Comparison of ENCODE assay signal across 14 mouse cellular contexts in the genomic region with DNA sequence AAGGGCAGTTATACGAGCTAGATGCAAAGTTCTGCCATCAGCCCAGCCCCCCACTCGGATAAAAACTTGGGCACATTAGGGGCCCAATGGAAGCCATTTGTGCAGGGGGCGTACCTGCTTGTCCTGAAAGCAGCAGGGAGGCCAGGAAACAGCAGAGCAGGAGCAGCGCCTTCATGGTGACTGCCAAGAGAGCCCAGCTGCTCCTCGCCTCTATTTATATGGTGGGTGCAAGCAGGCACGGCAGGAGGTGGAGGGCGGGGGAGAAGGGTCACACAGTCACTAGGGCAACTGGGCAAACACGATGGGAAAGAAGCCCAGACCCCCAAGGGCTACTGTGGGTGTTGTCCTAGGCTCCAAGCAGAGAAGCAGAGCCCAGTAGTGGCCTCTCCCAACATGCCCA. TPM values are rescaled to one million over a fixed set of nuclear protein-coding genes. Genes with fewer than 3 reads are reported as not detected.
DNase-seq lines count a peak whose midpoint lies in the region; ATAC-seq and TF ChIP-seq lines count a peak whose summit lies in the region.
"Had no signal": no experiment of that assay in that cellular context is flagged by ENCODE, and none has a peak within 500 bp of the region (broad histone marks: within the 10 kb centered on the region; RNA-seq: fewer than 3 reads in every experiment).

No protein-coding gene starts in this region.

- no peak overlapping the region for H3K9ac ChIP-seq in hindbrain, postnatal 0 days (replicated peaks; ENCODE audit: low read length)
- no peak overlapping the region for H3K9ac ChIP-seq in hindbrain, embryonic 12.5 days
- H3K9ac ChIP-seq in heart, embryonic 16.5 days (ENCODE audit: low read length) = peak overlapping the region; percentile 87

- no peak overlapping the region for H3K4me3 ChIP-seq in hindbrain, postnatal 0 days (ENCODE audit: low read length)
- H3K4me3 ChIP-seq in hindbrain, embryonic 12.5 days = no peak overlapping the region
- peak overlapping the region; percentile 58 for H3K4me3 ChIP-seq in heart, embryonic 16.5 days (ENCODE audit: low read length)
- peak overlapping the region; percentile 57 for H3K4me3 ChIP-seq in myocyte

- H3K27me3 ChIP-seq in hindbrain, postnatal 0 days (ENCODE audit: insufficient read depth, low read length) = no peaks in the 10 kb centered on the region
- no peaks in the 10 kb centered on the region for H3K27me3 ChIP-seq in hindbrain, embryonic 12.5 days
- H3K27me3 ChIP-seq in heart, embryonic 16.5 days (ENCODE audit: control insufficient read depth, insufficient read depth, low read length) = no peaks in the 10 kb centered on the region
- no peaks in the 10 kb centered on the region for H3K27me3 ChIP-seq in myocyte (ENCODE audit: control insufficient read depth, insufficient read depth, insufficient read length)

- no peaks in the 10 kb centered on the region for H3K9me3 ChIP-seq in hindbrain, postnatal 0 days (ENCODE audit: low read length)
- no peaks in the 10 kb centered on the region for H3K9me3 ChIP-seq in hindbrain, embryonic 12.5 days (replicated peaks)
- H3K9me3 ChIP-seq in heart, embryonic 16.5 days (replicated peaks; ENCODE audit: control insufficient read depth, low read length) = no peaks in the 10 kb centered on the region

- no peak overlapping the region for H3K27ac ChIP-seq in hindbrain, postnatal 0 days
- no peak overlapping the region for H3K27ac ChIP-seq in hindbrain, embryonic 12.5 days
- H3K27ac ChIP-seq in heart, embryonic 16.5 days (ENCODE audit: low read length) = peak overlapping the region; percentile 100
- H3K27ac ChIP-seq: stomach, postnatal 0 days had no signal

- 0 out of 2 replicates have a peak, but pooled peaks cover 7% of the 10 kb centered on the region for H3K4me1 ChIP-seq in hindbrain, postnatal 0 days (ENCODE audit: insufficient read depth, low read length)
- H3K4me1 ChIP-seq in hindbrain, embryonic 12.5 days = peaks cover 9% of the 10 kb centered on the region; the same call in 1 of the 2 replicates
- H3K4me1 ChIP-seq in heart, embryonic 16.5 days (ENCODE audit: control insufficient read depth, insufficient read depth, low read length) = peaks cover 14% of the 10 kb centered on the region; the same call in 1 of the 2 replicates

- DNase-seq in hindbrain, postnatal 0 days (ENCODE audit: low spot score) = no peak
- DNase-seq in gastrocnemius, postnatal 14 days = peak; percentile 61
- DNase-seq in retina, embryonic 14.5 days (ENCODE audit: low spot score) = no peak
- DNase-seq in kidney, postnatal 25 days = no peak
- DNase-seq: adrenal gland, adult 2 months; B cell, adult 2 months; lung, postnatal 36 days; midbrain, embryonic 14.5 days; thymus, postnatal 36 days had no signal

- 45% methylated on average over 8 of the region's 8 CpGs for WGBS in hindbrain, postnatal 0 days
- WGBS in hindbrain, embryonic 12.5 days = 52% methylated on average over 8 of the region's 8 CpGs
- 40% methylated on average over 8 of the region's 8 CpGs for WGBS in heart, embryonic 16.5 days

- H3K79me2 ChIP-seq in myocyte (ENCODE audit: control insufficient read depth, insufficient read depth) = peaks cover 42% of the 10 kb centered on the region

- TF ChIP-seq POLR2A in myocyte (IDR thresholded peaks at IDR 0.05; ENCODE audit: insufficient read length, low read depth) = peak; percentile 93

- no peak overlapping the region for H3K4me2 ChIP-seq in hindbrain, postnatal 0 days (ENCODE audit: low read depth, low read length)
- no peak overlapping the region for H3K4me2 ChIP-seq in hindbrain, embryonic 12.5 days (replicated peaks)
- H3K4me2 ChIP-seq in heart, embryonic 16.5 days (ENCODE audit: low read depth, low read length) = peak overlapping the region; percentile 54
- peak overlapping the region; percentile 62 for H3K4me2 ChIP-seq in myocyte (ENCODE audit: low read depth)

- no peaks in the 10 kb centered on the region for H3K36me3 ChIP-seq in hindbrain, postnatal 0 days (ENCODE audit: insufficient read depth, low read length)
- H3K36me3 ChIP-seq in hindbrain, embryonic 12.5 days = no peaks in the 10 kb centered on the region
- H3K36me3 ChIP-seq in heart, embryonic 16.5 days (ENCODE audit: control insufficient read depth, insufficient read depth) = no peaks in the 10 kb centered on the region
- H3K36me3 ChIP-seq in myocyte (ENCODE audit: control insufficient read depth, insufficient read depth) = peaks cover 4% of the 10 kb centered on the region

- intact Hi-C loops in gastrocnemius, postnatal 14 days (cut with DNase I; ENCODE audit: low total_unique reads) = no loop called here

- TF ChIP-seq CTCF in hindbrain, postnatal 0 days (IDR thresholded peaks at IDR 0.05; ENCODE audit: low read depth) = no peak

- ATAC-seq in hindbrain, postnatal 0 days = 0 out of 2 replicates have a peak, but pooled peaks have one; percentile 24
- no peak for ATAC-seq in hindbrain, embryonic 12.5 days (ENCODE audit: low FRiP score)
- ATAC-seq in heart, embryonic 16.5 days (replicated peaks; ENCODE audit: extremely low read depth, insufficient read depth, low FRiP score) = peak; percentile 35; the same call in 1 of the 2 replicates
- ATAC-seq: intestine, postnatal 0 days had no signal

- no peak overlapping the region for H3ac ChIP-seq in myocyte (ENCODE audit: control insufficient read depth, insufficient read length)

TF ChIP-seq in myocyte, 11 proteins besides CTCF, POLR2A, EP300 and RAD21:
- TF ChIP-seq SRF (IDR thresholded peaks at IDR 0.05; ENCODE audit: control insufficient read depth, insufficient read length, low read depth) = no peak
- peak; percentile 92 for TF ChIP-seq POLR2AphosphoS2 (IDR thresholded peaks at IDR 0.05; ENCODE audit: insufficient read length, low read depth)
- TF ChIP-seq MYOD1 (IDR thresholded peaks at IDR 0.05; ENCODE audit: control insufficient read depth in 1 of 3, insufficient read length in 2 of 3, low read depth in 2 of 3) = peak in 2 of 3 experiments; percentile 58 to 85
- peak; percentile 60 to 91 (median 64) for TF ChIP-seq MYOG (IDR thresholded peaks at IDR 0.05; ENCODE audit: control insufficient read depth in 1 of 3, insufficient read depth in 1 of 3, insufficient read length in 2 of 3, low read depth in 2 of 3)
TF ChIP-seq in myocyte: peak in this region for 3.

RNA-seq across cellular contexts. Expression of a gene that starts 18.7 kb away (rescaled TPM):
- total RNA-seq in hindbrain, postnatal 0 days (2014; rRNA removed) = 28.3 and 50.6 TPM in 2 replicates
- polyA plus RNA-seq in hindbrain, postnatal 0 days (2015; fragmentation: Nextera tagmentation; extraction: Ambion mirVana) = 8.7 and 10.6 TPM in 2 replicates
- 25.8 and 36.5 TPM in 2 replicates for polyA plus RNA-seq in hindbrain, embryonic 12.5 days (2016; fragmentation: Nextera tagmentation; extraction: Ambion mirVana)
- total RNA-seq in gastrocnemius, postnatal 14 days (2021) = 1,000 to 10,000 TPM; 1,512 to 1,606 TPM
- 280 and 289 TPM in 2 replicates for polyA plus RNA-seq in heart, embryonic 16.5 days (2015; fragmentation: Nextera tagmentation; extraction: Ambion mirVana)
- 381 TPM for polyA plus RNA-seq in myocyte (2012; fragmentation: generic; extraction: Trizol)

RNA-seq across cellular contexts. Expression of a gene that starts 36.8 kb away (rescaled TPM):
- 7.8 and 9.3 TPM in 2 replicates for total RNA-seq in hindbrain, postnatal 0 days (2014; rRNA removed)
- 7.0 and 7.6 TPM in 2 replicates for polyA plus RNA-seq in hindbrain, postnatal 0 days (2015; fragmentation: Nextera tagmentation; extraction: Ambion mirVana)
- 13.1 and 13.8 TPM in 2 replicates for polyA plus RNA-seq in hindbrain, embryonic 12.5 days (2016; fragmentation: Nextera tagmentation; extraction: Ambion mirVana)
- 1 to 10 TPM; 4.1 to 4.4 TPM for total RNA-seq in gastrocnemius, postnatal 14 days (2021)
- polyA plus RNA-seq in heart, embryonic 16.5 days (2015; fragmentation: Nextera tagmentation; extraction: Ambion mirVana) = 5.6 and 8.1 TPM in 2 replicates
- polyA plus RNA-seq in myocyte (2012; fragmentation: generic; extraction: Trizol) = 4.0 TPM

Comparison
In these comparisons a context has a peak if more than half of its experiments do, and no peak if none do; other contexts are left out.
1. H3K4me2 ChIP-seq: peak in heart, embryonic 16.5 days (single experiment) and myocyte (single experiment); none in hindbrain, postnatal 0 days (single experiment) and hindbrain, embryonic 12.5 days (single experiment).
2. H3K4me3 ChIP-seq: peak in heart, embryonic 16.5 days (single experiment) and myocyte (single experiment); none in hindbrain, postnatal 0 days (single experiment) and hindbrain, embryonic 12.5 days (single experiment).